Mouse (Mus musculus) urinary bladder, adult 18-20 months (tissue): ENCODE measurements around the gene Zswim1.
"Not testable (repeated sequence)": the region's sequence is repeated elsewhere in the genome, so short reads cannot be mapped to it uniquely, and the experiment has no call there.

Experiments used
- DNase-seq, 2 experiments: peaks; one replicate each; pipeline ENCODE4 v3.0.0; 2022; ENCODE audit warnings: low spot score in 2 of 2, mixed read lengths in 2 of 2

The Zswim1 gene

GRCm38 (mm10) chr2:164793236-164793635 lies 29.2 kb upstream of the Zswim1 start:
- no peak for DNase-seq

GRCm38 (mm10) chr2:164793772-164794171 lies 28.7 kb upstream of the Zswim1 start:
- no peak for DNase-seq

GRCm38 (mm10) chr2:164794293-164794692 lies 28.2 kb upstream of the Zswim1 start:
- peak in 1 of 2 experiments; percentile 45 for DNase-seq

- DNase-seq = no peak
Measured at GRCm38 (mm10) chr2:164795868-164796267, 26.6 kb upstream of the Zswim1 start.

GRCm38 (mm10) chr2:164798554-164798953 lies 23.9 kb upstream of the Zswim1 start:
- DNase-seq = not testable (repeated sequence)

GRCm38 (mm10) chr2:164800252-164801004 lies 22.1 kb upstream of the Zswim1 start:
- DNase-seq = no peak

- DNase-seq = no peak
Measured at GRCm38 (mm10) chr2:164803201-164803920, 19.1 kb upstream of the Zswim1 start.

GRCm38 (mm10) chr2:164803921-164804313 lies 18.6 kb upstream of the Zswim1 start:
- DNase-seq = no peak

- peak; percentile 96 to 99 for DNase-seq
Measured at GRCm38 (mm10) chr2:164804533-164805331, 17.8 kb upstream of the Zswim1 start, which contains the start of the genes Acot8 and Zswim3. Gene Acot8, minus strand, starts transcription at chr2:164804882. Gene Zswim3, plus strand, starts transcription at chr2:164805098.

- DNase-seq = no peak
Measured at GRCm38 (mm10) chr2:164805332-164805718, 17.2 kb upstream of the Zswim1 start.

- no peak for DNase-seq
Measured at GRCm38 (mm10) chr2:164806614-164807013, 15.9 kb upstream of the Zswim1 start.

- no peak for DNase-seq
Measured at GRCm38 (mm10) chr2:164813557-164813956, 8.9 kb upstream of the Zswim1 start.

GRCm38 (mm10) chr2:164815348-164815747 lies 7.1 kb upstream of the Zswim1 start:
- DNase-seq = no peak

GRCm38 (mm10) chr2:164815821-164816220 lies 6.7 kb upstream of the Zswim1 start:
- no peak for DNase-seq

- no peak for DNase-seq
Measured at GRCm38 (mm10) chr2:164817206-164817605, 5.3 kb upstream of the Zswim1 start.

GRCm38 (mm10) chr2:164817703-164818102 lies 4.8 kb upstream of the Zswim1 start:
- DNase-seq = no peak

- no peak for DNase-seq
Measured at GRCm38 (mm10) chr2:164821060-164821459, 1.4 kb upstream of the Zswim1 start.

GRCm38 (mm10) chr2:164823181-164823585 lies 697 bp downstream of the Zswim1 start:
- no peak for DNase-seq

GRCm38 (mm10) chr2:164823969-164824368 lies 1.5 kb downstream of the Zswim1 start:
- no peak for DNase-seq

GRCm38 (mm10) chr2:164825521-164825920 lies 3.0 kb downstream of the Zswim1 start:
- no peak for DNase-seq

GRCm38 (mm10) chr2:164827146-164827850 lies 4.8 kb downstream of the Zswim1 start:
- no peak for DNase-seq
